Mouse (Mus musculus): Measurements from ENCODE around the gene Gm6096.
A peak's percentile ranks its signal among the peaks of the same experiment; 100 is the strongest.

Gene Gm6096

GRCm38 (mm10) chr7:34234610-34235561 lies 16.0 kb upstream of the Gm6096 start:
- no peak for DNase-seq (ENCODE audit: extremely low read depth, insufficient read length, low spot score)

- DNase-seq (ENCODE audit: extremely low read depth, insufficient read length, low spot score): no peak
These were observed 15.2 kb upstream of the Gm6096 start for GRCm38 (mm10) chr7:34235602-34236001.

GRCm38 (mm10) chr7:34238086-34238485 lies 12.8 kb upstream of the Gm6096 start:
- no peak for DNase-seq (ENCODE audit: extremely low read depth, insufficient read length, low spot score)

- no peak for DNase-seq (ENCODE audit: extremely low read depth, insufficient read length, low spot score)
These were observed 8.7 kb upstream of the Gm6096 start for GRCm38 (mm10) chr7:34242176-34242575.

- no peak for DNase-seq (ENCODE audit: extremely low read depth, insufficient read length, low spot score)
These were observed 3.9 kb upstream of the Gm6096 start for GRCm38 (mm10) chr7:34246870-34247499.

GRCm38 (mm10) chr7:34252030-34252429 lies 1.2 kb downstream of the Gm6096 start:
- DNase-seq (ENCODE audit: extremely low read depth, insufficient read length, low spot score): no peak

- no peak for DNase-seq (ENCODE audit: extremely low read depth, insufficient read length, low spot score)
These were observed 4.3 kb downstream of the Gm6096 start for GRCm38 (mm10) chr7:34255137-34255536.

GRCm38 (mm10) chr7:34255916-34256315 lies 5.1 kb downstream of the Gm6096 start:
- DNase-seq (ENCODE audit: extremely low read depth, insufficient read length, low spot score): no peak

GRCm38 (mm10) chr7:34257279-34257678 lies 6.4 kb downstream of the Gm6096 start:
- DNase-seq (ENCODE audit: extremely low read depth, insufficient read length, low spot score): no peak

- DNase-seq (ENCODE audit: extremely low read depth, insufficient read length, low spot score): no peak
These were observed 7.6 kb downstream of the Gm6096 start for GRCm38 (mm10) chr7:34258407-34258806.

- DNase-seq (ENCODE audit: extremely low read depth, insufficient read length, low spot score): no peak
These were observed 12.6 kb downstream of the Gm6096 start for GRCm38 (mm10) chr7:34263437-34263836.

GRCm38 (mm10) chr7:34265876-34266346 lies 15.1 kb downstream of the Gm6096 start:
- peak; percentile 32 for DNase-seq (ENCODE audit: extremely low read depth, insufficient read length, low spot score)

GRCm38 (mm10) chr7:34266421-34266820 lies 15.6 kb downstream of the Gm6096 start:
- DNase-seq (ENCODE audit: extremely low read depth, insufficient read length, low spot score): no peak

GRCm38 (mm10) chr7:34268463-34268862 lies 17.6 kb downstream of the Gm6096 start:
- DNase-seq (ENCODE audit: extremely low read depth, insufficient read length, low spot score): no peak

- no peak for DNase-seq (ENCODE audit: extremely low read depth, insufficient read length, low spot score)
These were observed 21.6 kb downstream of the Gm6096 start for GRCm38 (mm10) chr7:34272465-34272864.

- no peak for DNase-seq (ENCODE audit: extremely low read depth, insufficient read length, low spot score)
These were observed 25.2 kb downstream of the Gm6096 start for GRCm38 (mm10) chr7:34276066-34276465.

GRCm38 (mm10) chr7:34277656-34278055 lies 26.8 kb downstream of the Gm6096 start:
- DNase-seq (ENCODE audit: extremely low read depth, insufficient read length, low spot score): no peak

- no peak for DNase-seq (ENCODE audit: extremely low read depth, insufficient read length, low spot score)
These were observed 39.8 kb downstream of the Gm6096 start for GRCm38 (mm10) chr7:34290450-34291151.

- no peak for DNase-seq (ENCODE audit: extremely low read depth, insufficient read length, low spot score)
These were observed 40.4 kb downstream of the Gm6096 start for GRCm38 (mm10) chr7:34291265-34291664.

GRCm38 (mm10) chr7:34292633-34293032 lies 41.8 kb downstream of the Gm6096 start:
- DNase-seq (ENCODE audit: extremely low read depth, insufficient read length, low spot score): no peak

- DNase-seq (ENCODE audit: extremely low read depth, insufficient read length, low spot score): no peak
These were observed 45.3 kb downstream of the Gm6096 start for GRCm38 (mm10) chr7:34296124-34296523.

All from 3134 (cell line).